Mouse (Mus musculus) CD4-positive, CD25-positive, alpha-beta regulatory T cell, adult 9 weeks (primary cell): ENCODE measurements around the gene a. TPM values are rescaled to one million over a fixed set of nuclear protein-coding genes. Genes with fewer than 3 reads are reported as not detected.

Experiments used
- polyA plus RNA-seq: library from polyadenylated mRNA; unstranded; fragments of 100-300 nt; shearing (Covaris generic); gene quantifications from one replicate; pipeline ENCODE4 v1.2.1, GENCODE M21; 2017

The a gene
- polyA plus RNA-seq: not detected

DNA sequence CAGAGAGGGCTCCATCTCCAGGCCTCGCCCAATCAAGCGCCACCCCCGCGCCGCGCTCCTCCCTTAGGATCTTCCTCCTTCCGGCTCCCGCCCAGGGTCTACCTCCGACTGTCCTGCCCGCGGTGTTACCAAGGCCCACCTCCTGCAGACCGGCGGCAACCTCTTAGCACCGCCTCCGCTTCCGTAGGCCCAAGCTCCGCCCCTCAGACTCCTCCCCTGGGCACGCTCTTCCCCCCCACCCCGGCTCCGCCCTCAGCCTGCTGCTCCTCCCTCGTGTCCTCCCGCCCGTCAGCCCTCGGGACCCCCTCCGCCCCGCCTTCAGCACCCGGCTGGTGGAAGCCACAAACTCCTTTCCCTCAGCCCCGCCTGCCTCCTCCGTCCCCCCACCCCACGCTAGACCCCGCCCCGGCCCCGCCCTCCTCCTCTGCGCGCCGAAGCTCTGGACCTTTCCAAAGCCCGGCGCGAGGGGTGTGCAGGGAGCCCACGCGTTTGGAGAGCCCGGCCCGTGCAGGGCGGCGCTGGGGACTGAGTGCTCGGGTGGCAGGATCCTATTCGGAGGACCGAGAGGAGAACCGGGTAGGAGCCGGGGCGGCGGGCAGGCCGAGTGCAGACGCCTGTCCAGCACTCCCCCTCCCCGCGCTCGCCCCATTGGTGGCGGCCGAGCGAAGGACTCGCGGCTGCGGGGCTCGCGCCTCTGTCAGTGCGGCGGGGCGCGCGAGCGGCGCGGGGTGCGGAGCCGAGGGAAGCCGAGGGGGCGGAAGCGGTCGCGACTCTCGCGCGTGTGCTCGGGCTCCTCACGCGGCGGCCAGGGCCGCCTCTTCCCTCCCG is at the start of gene a, which contains the start of gene Raly:
Gene a (plus strand): TSS at position 747 of the 828 bp plus-strand sequence.
Gene Raly (plus strand): TSS at position 441 of the 828 bp plus-strand sequence.

DNA sequence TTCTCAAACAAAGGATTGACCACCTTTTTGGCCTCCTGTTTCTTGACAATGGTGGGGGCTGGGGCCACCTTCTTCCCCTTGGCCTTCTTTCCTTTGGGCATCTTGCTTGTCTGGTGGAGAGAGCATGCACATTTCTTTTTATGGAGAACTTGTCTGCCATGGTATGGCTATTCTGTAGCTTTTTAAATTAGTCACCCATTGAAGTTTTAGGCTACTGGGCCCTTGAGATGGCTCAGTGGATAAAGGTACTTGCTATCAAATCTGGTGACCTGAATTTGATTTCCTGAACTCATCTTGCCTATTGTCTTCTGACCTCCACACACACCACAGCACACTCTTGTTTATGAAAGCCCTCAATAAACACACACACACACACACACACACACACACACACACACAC is 21.3 kb upstream of the a start, which contains the start of gene Gm14214:
Gene Gm14214 (minus strand): TSS at position 101 of the 400 bp plus-strand sequence.

DNA sequence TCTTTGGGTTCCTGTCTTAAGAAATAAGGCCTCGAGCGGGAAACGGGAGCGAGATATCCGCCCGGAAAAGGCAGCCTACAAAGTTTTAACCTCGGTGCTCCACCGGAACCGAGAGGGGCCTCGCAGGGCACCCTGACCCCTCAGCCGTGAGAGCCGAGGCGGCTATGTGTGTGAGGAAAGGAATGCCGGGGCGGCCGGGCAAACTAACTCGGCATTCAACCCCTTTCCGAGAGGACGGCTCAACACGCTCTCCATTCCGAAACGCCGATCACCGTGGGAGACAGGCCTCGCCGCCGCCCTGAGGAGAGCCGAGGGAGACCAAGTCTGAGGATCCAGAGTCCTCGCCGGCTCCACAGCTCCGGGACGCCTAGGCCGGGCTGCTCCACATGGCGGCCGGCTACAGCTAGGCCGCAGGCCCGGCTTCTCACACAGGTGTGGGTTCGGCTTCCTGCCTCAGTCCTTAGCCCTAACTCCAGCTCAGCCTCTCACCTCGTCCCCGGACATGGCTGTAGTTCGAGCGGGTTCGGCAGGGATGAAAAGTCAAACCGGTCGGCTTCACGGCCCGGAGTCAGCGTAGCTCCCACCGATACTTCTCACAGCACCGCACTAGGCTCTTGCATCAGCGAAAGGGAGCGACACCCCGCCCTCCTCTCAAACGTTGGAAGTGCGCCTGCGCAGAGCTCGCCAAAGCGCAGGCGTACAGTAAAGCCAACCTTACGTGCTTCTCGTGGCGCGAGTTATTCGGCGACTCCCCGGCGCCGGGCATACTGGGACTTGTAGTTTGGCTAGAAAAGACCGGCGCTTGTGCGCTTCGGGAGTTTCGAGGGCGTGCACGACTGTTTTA is 101.2 kb downstream of the a start, which contains the start of gene Eif2s2:
Gene Eif2s2 (minus strand): TSS at position 735 of the 844 bp plus-strand sequence.

DNA sequence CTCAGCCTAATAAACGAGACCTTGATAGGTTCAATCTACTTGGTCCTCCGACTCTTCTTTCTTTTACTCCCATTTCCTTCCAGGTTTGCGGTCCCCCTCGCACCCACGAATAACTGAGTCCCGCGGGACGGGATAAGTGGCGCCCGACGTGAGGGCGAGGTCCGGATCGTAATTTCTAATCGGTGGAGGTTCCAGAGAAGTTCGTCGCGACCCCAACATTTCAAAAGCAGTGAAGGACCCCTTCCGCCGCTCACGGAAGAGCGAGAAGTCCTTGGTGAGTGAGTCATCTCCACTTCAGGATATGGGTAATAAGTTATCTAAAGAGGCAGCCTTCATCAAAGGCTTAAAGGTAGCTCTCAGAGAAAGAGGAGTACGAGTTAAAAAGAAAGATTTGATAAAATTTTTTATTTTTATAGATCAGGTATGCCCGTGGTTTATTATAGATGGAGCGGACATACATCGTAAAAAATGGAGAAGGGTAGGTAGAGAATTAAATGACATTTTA is 227.1 kb downstream of the a start, which contains the start of gene Gm14226:
Gene Gm14226 (plus strand): TSS at position 16 of the 505 bp plus-strand sequence.

DNA sequence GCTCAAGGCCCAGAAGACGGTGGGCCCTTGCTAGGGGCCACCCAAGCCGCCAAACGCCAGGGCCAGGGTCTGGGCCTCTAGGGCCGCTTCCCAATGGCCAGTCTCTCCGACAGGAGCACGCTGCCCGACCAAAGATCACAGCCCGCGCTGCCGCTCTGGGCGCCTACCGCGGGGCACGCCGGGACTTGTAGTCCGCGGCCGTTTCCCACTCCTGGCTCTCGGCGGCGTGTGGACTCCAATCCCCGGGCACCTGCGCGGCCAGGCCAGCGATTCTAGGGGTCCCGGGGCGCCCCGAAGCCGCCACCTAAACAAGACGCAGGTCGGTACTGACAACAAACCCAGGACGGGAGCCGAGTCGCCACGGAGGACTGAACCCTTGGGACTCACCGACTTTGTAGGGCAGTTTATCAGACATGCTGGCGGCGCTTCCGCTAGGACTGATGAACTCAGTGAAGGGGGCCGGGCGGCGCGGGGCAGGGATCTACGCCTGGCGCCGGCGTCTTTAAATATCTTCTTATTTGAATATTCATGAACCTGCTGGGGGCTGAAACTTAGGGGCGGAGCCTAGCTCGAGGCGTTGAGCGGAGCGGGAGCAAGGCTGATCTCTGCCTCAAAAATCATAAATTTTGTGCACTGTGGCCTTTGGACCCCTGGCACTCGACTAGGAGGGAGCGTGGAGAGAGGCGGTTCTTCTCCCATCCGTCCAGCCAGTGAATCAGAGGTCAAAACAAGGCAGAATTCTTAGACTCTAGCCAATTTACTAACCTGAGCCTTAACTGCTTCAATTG is 283.0 kb downstream of the a start, which contains the start of gene Ahcy:
Gene Ahcy (minus strand): TSS at position 520 of the 788 bp plus-strand sequence.

Other genes starting within 250 kb of the a start
- not detected for gene 1700003F12Rik, start 244.3 kb upstream of the a start, polyA plus RNA-seq
- gene Actl10, start 239.6 kb upstream of the a start, polyA plus RNA-seq: not detected
- gene Necab3, start 232.5 kb upstream of the a start, polyA plus RNA-seq: 0.66 TPM
- gene E2f1, start 221.5 kb upstream of the a start, polyA plus RNA-seq: 0.65 TPM
- gene Pxmp4, start 187.7 kb upstream of the a start, polyA plus RNA-seq: 31.1 TPM
- gene Zfp341, start 178.1 kb upstream of the a start, polyA plus RNA-seq: 0.45 TPM
- gene 4930519P11Rik, start 178.0 kb upstream of the a start, polyA plus RNA-seq: not detected
- gene Chmp4b, start 139.7 kb upstream of the a start, polyA plus RNA-seq: 5.7 TPM
- not detected for gene Gm14214, start 21.4 kb upstream of the a start, polyA plus RNA-seq
- gene Raly, start 306 bp upstream of the a start, polyA plus RNA-seq: 18.0 TPM
- 54.6 TPM for gene Eif2s2, start 101.5 kb downstream of the a start, polyA plus RNA-seq
- gene Gm14226, start 226.9 kb downstream of the a start, polyA plus RNA-seq: not detected